Mouse (Mus musculus): ENCODE data around the gene Pnkp. TPM values are rescaled to one million over a fixed set of nuclear protein-coding genes. Genes with fewer than 3 reads are reported as not detected.

Pnkp gene
- total and polyA plus RNA-seq, 3 experiments = 14.8 to 41.6 (median 22.2) TPM

GRCm38 (mm10) chr7:44823409-44823808 is 33.5 kb upstream of the Pnkp start:
- Histone ChIP-seq H3K36me3 (replicated peaks in 1 of 2; ENCODE audit: control insufficient read depth in 1 of 2, insufficient read depth in 1 of 2, low read length in 1 of 2) (peaks cover 20 to 78% of the 10 kb centered on the region in 2 experiments), H3K4me1 (ENCODE audit: control insufficient read depth in 1 of 2, insufficient read depth in 2 of 2) (peaks cover 26 to 83% of the 10 kb centered on the region in 2 experiments), H3K4me2 (ENCODE audit: insufficient read depth, low read depth, poor library complexity, severe bottlenecking) (0 out of 2 replicates have a peak overlapping the region, but pooled peaks have one; percentile 2)

GRCm38 (mm10) chr7:44824872-44825271 is 32.1 kb upstream of the Pnkp start:
- dilution Hi-C loops (cut with MboI; ENCODE audit: extremely low pct_ligation_motif_present, extremely low pct_unique_long_range_greater_than_20kb, low sequenced_read_pairs) = no loop called here
- peak overlapping the region; percentile 30; the same call in 1 of the 2 replicates for H3K27ac ChIP-seq (ENCODE audit: insufficient read depth, low read depth)
- peaks cover 37 to 93% of the 10 kb centered on the region in 2 experiments for H3K4me1 ChIP-seq (ENCODE audit: control insufficient read depth in 1 of 2, insufficient read depth in 2 of 2)
- TF ChIP-seq JUND (conservative IDR thresholded peaks at IDR 0.05; ENCODE audit: low read depth, low read length) = no peak
- TF ChIP-seq USF1 (IDR thresholded peaks at IDR 0.05; ENCODE audit: low read depth, low read length) = no peak
- no peak for TF ChIP-seq JUN (IDR thresholded peaks at IDR 0.05; ENCODE audit: insufficient read depth, low read depth, low read length)
- no peak for TF ChIP-seq ZMIZ1 (IDR thresholded peaks at IDR 0.05; ENCODE audit: low read depth, low read length)
- no peak for TF ChIP-seq GABPA (IDR thresholded peaks at IDR 0.05; ENCODE audit: insufficient replicate concordance, low read depth, low read length)
- TF ChIP-seq CHD1 (IDR thresholded peaks at IDR 0.05; ENCODE audit: low read depth, low read length) = no peak
- no peak for TF ChIP-seq POLR2AphosphoS2 (IDR thresholded peaks at IDR 0.05; ENCODE audit: low read depth, low read length)
- TF ChIP-seq BHLHE40 (IDR thresholded peaks at IDR 0.05; ENCODE audit: low read depth, low read length) = no peak
- peak; percentile 58 for TF ChIP-seq SMC3 (IDR thresholded peaks at IDR 0.05; ENCODE audit: low read depth, low read length)
- no peak for TF ChIP-seq MEF2A (IDR thresholded peaks at IDR 0.05; ENCODE audit: borderline replicate concordance, low read depth, low read length)
- TF ChIP-seq PAX5 (IDR thresholded peaks at IDR 0.05; ENCODE audit: low read length) = no peak
- TF ChIP-seq KAT2A (IDR thresholded peaks at IDR 0.05; ENCODE audit: insufficient replicate concordance, low read length) = no peak
- no peak for TF ChIP-seq MAZ (IDR thresholded peaks at IDR 0.05; ENCODE audit: low read depth, low read length)
- TF ChIP-seq ETS1 (conservative IDR thresholded peaks at IDR 0.05; ENCODE audit: low read depth, low read length) = no peak
- TF ChIP-seq IRF4 (IDR thresholded peaks at IDR 0.05; ENCODE audit: low read depth, low read length) = no peak
- no peak for TF ChIP-seq UBTF (IDR thresholded peaks at IDR 0.05; ENCODE audit: low read depth, low read length)
- TF ChIP-seq USF2 (conservative IDR thresholded peaks at IDR 0.05; ENCODE audit: low read depth, low read length) = no peak
- peak; percentile 49; the same call in 1 of the 2 replicates for TF ChIP-seq MXI1 (IDR thresholded peaks at IDR 0.05; ENCODE audit: low read depth, low read length)
- TF ChIP-seq CTCF (conservative IDR thresholded peaks at IDR 0.05 in 1 of 2, IDR thresholded peaks at IDR 0.05 in 1 of 2; ENCODE audit: low read depth in 2 of 2, low read length in 2 of 2) = peak; percentile 74 to 89
- TF ChIP-seq RAD21 (IDR thresholded peaks at IDR 0.05; ENCODE audit: low read depth, low read length) = peak; percentile 62
- no peak for TF ChIP-seq MAFK (IDR thresholded peaks at IDR 0.05; ENCODE audit: insufficient replicate concordance, low read length)
- TF ChIP-seq SIN3A (IDR thresholded peaks at IDR 0.05; ENCODE audit: low read length) = no peak
- TF ChIP-seq TCF12 (IDR thresholded peaks at IDR 0.05; ENCODE audit: low read depth, low read length) = no peak
- TF ChIP-seq CHD2 (IDR thresholded peaks at IDR 0.05; ENCODE audit: low read length) = no peak
- no peak for TF ChIP-seq ZC3H11A (IDR thresholded peaks at IDR 0.05; ENCODE audit: low read depth, low read length)
- no peak for TF ChIP-seq E2F4 (IDR thresholded peaks at IDR 0.05; ENCODE audit: insufficient replicate concordance, low read depth, low read length)
- TF ChIP-seq ZNF384 (IDR thresholded peaks at IDR 0.05; ENCODE audit: low read depth, low read length) = no peak
- TF ChIP-seq MAX (IDR thresholded peaks at IDR 0.05; ENCODE audit: low read length) = no peak
- peak; percentile 34; the same call in 1 of the 2 replicates for TF ChIP-seq POLR2A (IDR thresholded peaks at IDR 0.05; ENCODE audit: low read depth, low read length)
- 0 out of 2 replicates have a peak, but pooled peaks have one; percentile 20 for TF ChIP-seq MYC (IDR thresholded peaks at IDR 0.05; ENCODE audit: low read depth, low read length)
- TF ChIP-seq ZKSCAN1 (IDR thresholded peaks at IDR 0.05; ENCODE audit: borderline replicate concordance, low read depth, low read length) = no peak

More at GRCm38 (mm10) chr7:44823409-44823808, 33.5 kb upstream of the Pnkp start:
- Histone ChIP-seq H3K27ac (ENCODE audit: insufficient read depth, low read depth) (peak overlapping the region; percentile 29; the same call in 1 of the 2 replicates), H3K27me3 (replicated peaks) (no peaks in the 10 kb centered on the region), H3K79me2 (replicated peaks; ENCODE audit: control insufficient read depth, extremely low read depth, insufficient read depth, poor library complexity, severe bottlenecking) (peaks cover 97% of the 10 kb centered on the region), H3K9ac (ENCODE audit: insufficient read depth, low read depth) (no peak overlapping the region; the same call in 1 of the 2 replicates), H3K4me3 (replicated peaks in 1 of 3; ENCODE audit: low read depth in 2 of 3, low read length in 2 of 3, poor library complexity in 1 of 3) (no peak overlapping the region), H3K9me3 (replicated peaks; ENCODE audit: low read length) (no peaks in the 10 kb centered on the region)
- DNase-seq (ENCODE audit: extremely low read depth) = no peak
- in situ Hi-C loops (cut with MboI; ENCODE audit: low pct_ligation_motif_present, low pct_unique_long_range_greater_than_20kb, low sequenced_read_pairs) (no loop called here), dilution Hi-C loops (cut with MboI; ENCODE audit: extremely low pct_ligation_motif_present, extremely low pct_unique_long_range_greater_than_20kb, low sequenced_read_pairs) (no loop called here)
- TF ChIP-seq ETS1 (conservative IDR thresholded peaks at IDR 0.05; ENCODE audit: low read depth, low read length) (no peak), NELFE (IDR thresholded peaks at IDR 0.05; ENCODE audit: low read depth, low read length) (no peak), PAX5 (IDR thresholded peaks at IDR 0.05; ENCODE audit: low read length) (no peak), HCFC1 (IDR thresholded peaks at IDR 0.05; ENCODE audit: low read depth, low read length) (no peak), MAZ (IDR thresholded peaks at IDR 0.05; ENCODE audit: low read depth, low read length) (no peak), ZMIZ1 (IDR thresholded peaks at IDR 0.05; ENCODE audit: low read depth, low read length) (0 out of 2 replicates have a peak, but pooled peaks have one; percentile 31), USF1 (IDR thresholded peaks at IDR 0.05; ENCODE audit: low read depth, low read length) (no peak)

More at GRCm38 (mm10) chr7:44824872-44825271, 32.1 kb upstream of the Pnkp start:
- peaks cover 97% of the 10 kb centered on the region for H3K79me2 ChIP-seq (replicated peaks; ENCODE audit: control insufficient read depth, extremely low read depth, insufficient read depth, poor library complexity, severe bottlenecking)
- H3K9ac ChIP-seq (ENCODE audit: insufficient read depth, low read depth) = no peak overlapping the region
- H3K36me3 ChIP-seq (replicated peaks in 1 of 2; ENCODE audit: control insufficient read depth in 1 of 2, insufficient read depth in 1 of 2, low read length in 1 of 2) = peaks cover 34 to 85% of the 10 kb centered on the region in 2 experiments
- H3K4me3 ChIP-seq (replicated peaks in 1 of 3; ENCODE audit: low read depth in 2 of 3, low read length in 2 of 3, poor library complexity in 1 of 3) = no peak overlapping the region
- in situ Hi-C loops (cut with MboI; ENCODE audit: low pct_ligation_motif_present, low pct_unique_long_range_greater_than_20kb, low sequenced_read_pairs) = no loop called here
- DNase-seq (ENCODE audit: extremely low read depth) = peak; percentile 81
- H3K9me3 ChIP-seq (replicated peaks; ENCODE audit: low read length) = no peaks in the 10 kb centered on the region
- no peaks in the 10 kb centered on the region for H3K27me3 ChIP-seq (replicated peaks)
- H3K4me2 ChIP-seq (ENCODE audit: insufficient read depth, low read depth, poor library complexity, severe bottlenecking) = no peak overlapping the region; the same call in 1 of the 2 replicates
